Mouse (Mus musculus): ENCODE results near the gene Il17a.
"Not testable (repeated sequence)": the region's sequence is repeated elsewhere in the genome, so short reads cannot be mapped to it uniquely, and the experiment has no call there.

The Il17a gene

DNA sequence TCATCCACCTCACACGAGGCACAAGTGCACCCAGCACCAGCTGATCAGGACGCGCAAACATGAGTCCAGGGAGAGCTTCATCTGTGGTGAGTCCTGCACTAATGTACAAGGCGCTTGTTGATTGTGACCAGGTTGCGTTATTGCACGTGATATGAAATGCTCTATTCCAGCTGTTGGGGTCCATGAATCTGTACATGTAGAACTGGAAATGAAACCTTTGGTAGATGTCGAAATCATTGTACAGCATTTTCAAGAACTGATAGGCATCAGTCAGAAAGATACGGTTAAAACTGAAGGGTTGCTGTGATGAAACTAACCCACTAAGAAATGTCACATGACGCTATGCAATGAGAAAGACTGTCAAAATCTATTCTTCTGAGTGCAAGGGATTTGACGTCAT is at the start of gene Il17a:
Il17a (plus strand) TSS at position 3 of the 400 bp plus-strand sequence.
- no peak for DNase-seq (ENCODE audit: low spot score in 2 of 2)

DNA sequence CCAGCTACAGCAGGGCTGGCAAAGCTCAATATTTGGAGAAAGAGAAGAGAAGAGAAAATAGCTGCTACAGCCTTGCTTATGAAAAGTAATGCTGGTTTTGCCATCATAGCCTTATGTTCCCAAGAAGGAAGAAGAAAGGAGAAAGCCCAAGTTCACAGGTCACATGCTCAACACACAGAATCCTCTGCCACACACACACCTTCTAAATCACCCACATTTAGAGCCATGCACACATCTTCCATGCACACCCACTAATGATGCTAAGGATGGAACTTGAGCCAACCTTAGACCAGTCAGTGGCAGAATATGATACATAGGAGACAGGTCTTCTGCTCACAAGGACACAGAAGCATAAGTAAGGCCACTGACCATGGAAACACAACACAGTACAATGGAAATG is 47.9 kb upstream of the Il17a start:
- no peak for DNase-seq (ENCODE audit: low spot score in 2 of 2)

DNA sequence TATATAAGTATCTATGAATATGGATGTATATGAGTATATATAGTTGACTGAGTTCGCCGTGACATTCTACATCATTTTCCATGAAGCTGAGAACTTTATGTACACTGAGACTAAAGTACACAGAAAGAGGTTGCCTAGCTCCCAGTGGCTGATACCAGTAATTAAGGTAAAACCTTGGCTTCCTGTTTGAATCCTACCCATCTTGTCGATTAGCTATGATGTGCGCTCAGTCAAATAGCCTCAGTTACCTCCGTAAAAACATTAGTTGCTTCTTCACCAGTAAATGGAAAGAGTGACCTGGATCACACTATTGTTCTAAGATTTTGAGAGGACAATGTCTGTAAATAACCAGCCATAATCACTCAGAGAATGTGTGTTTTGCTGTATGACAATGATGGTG is 47.3 kb upstream of the Il17a start:
- DNase-seq (ENCODE audit: low spot score in 2 of 2): no peak

DNA sequence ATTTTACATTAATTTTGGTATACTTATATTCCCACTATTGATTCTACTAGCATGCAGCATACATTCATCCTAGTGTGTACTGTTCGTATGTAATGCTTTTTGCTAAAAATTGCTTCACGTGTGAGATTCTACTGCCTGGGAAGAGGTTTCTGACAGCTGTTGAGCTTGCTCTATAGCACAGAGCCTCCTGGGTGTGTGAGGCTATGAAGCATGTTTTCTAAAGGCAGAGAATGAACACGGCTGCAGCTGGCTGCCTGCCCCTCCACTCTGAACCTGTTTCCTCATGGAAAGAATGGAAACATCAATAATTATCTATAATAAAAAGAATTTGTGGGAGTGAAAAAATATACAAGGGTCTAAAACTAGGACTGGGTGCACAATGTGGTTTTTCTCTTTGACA is 46.9 kb upstream of the Il17a start:
- DNase-seq (ENCODE audit: low spot score in 2 of 2): no peak

- DNase-seq (ENCODE audit: low spot score in 2 of 2): no peak
These were observed 46.3 kb upstream of the Il17a start for GRCm38 (mm10) chr1:20684403-20684802.

- DNase-seq (ENCODE audit: low spot score in 2 of 2): no peak
These were observed 45.3 kb upstream of the Il17a start for GRCm38 (mm10) chr1:20685393-20685792.

- no peak for DNase-seq (ENCODE audit: low spot score in 2 of 2)
These were observed 44.8 kb upstream of the Il17a start for GRCm38 (mm10) chr1:20685907-20686306.

GRCm38 (mm10) chr1:20691336-20691735 is 39.4 kb upstream of the Il17a start:
- no peak for DNase-seq (ENCODE audit: low spot score in 2 of 2)

- DNase-seq (ENCODE audit: low spot score in 2 of 2): no peak
These were observed 36.9 kb upstream of the Il17a start for GRCm38 (mm10) chr1:20693634-20694313.

GRCm38 (mm10) chr1:20700011-20700410 is 30.7 kb upstream of the Il17a start:
- DNase-seq (ENCODE audit: low spot score in 2 of 2): no peak

GRCm38 (mm10) chr1:20736572-20736971 is 5.9 kb downstream of the Il17a start:
- no peak for DNase-seq (ENCODE audit: low spot score in 2 of 2)

GRCm38 (mm10) chr1:20738483-20738882 is 7.8 kb downstream of the Il17a start:
- no peak for DNase-seq (ENCODE audit: low spot score in 2 of 2)

DNA sequence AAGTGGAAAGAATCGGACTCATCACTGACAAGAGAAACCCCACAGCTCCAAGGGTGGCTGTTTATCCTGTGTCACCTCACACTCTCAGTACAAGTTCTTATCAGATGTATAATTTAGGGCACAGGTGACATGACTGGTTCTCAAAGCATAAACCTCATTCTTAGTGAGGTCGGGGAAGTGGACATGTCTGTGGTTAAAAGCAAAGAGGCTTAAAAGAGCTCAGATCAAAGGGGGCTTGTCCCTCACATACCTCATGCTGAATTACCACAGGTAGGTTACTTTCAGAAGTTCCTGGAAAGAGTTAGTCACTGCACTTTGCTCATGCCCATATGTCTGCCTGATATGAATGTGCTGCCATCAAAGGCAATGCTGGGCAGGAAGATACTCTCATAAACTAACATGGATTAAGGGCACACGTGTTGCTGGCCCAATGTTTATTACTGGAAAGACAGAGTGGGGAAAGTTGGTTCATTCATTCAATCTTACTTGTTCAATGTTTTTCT is 9.8 kb downstream of the Il17a start:
- no peak for DNase-seq (ENCODE audit: low spot score in 2 of 2)

- no peak for DNase-seq (ENCODE audit: low spot score in 2 of 2)
These were observed 23.7 kb downstream of the Il17a start for GRCm38 (mm10) chr1:20754439-20754838.

- DNase-seq (ENCODE audit: low spot score in 2 of 2): no peak
These were observed 26.9 kb downstream of the Il17a start for GRCm38 (mm10) chr1:20757586-20757985.

- no peak for DNase-seq (ENCODE audit: low spot score in 2 of 2)
These were observed 29.1 kb downstream of the Il17a start for GRCm38 (mm10) chr1:20759799-20760198.

- no peak for DNase-seq (ENCODE audit: low spot score in 2 of 2)
These were observed 29.6 kb downstream of the Il17a start for GRCm38 (mm10) chr1:20760331-20760730.

- no peak for DNase-seq (ENCODE audit: low spot score in 2 of 2)
These were observed 30.7 kb downstream of the Il17a start for GRCm38 (mm10) chr1:20761411-20761810.

DNA sequence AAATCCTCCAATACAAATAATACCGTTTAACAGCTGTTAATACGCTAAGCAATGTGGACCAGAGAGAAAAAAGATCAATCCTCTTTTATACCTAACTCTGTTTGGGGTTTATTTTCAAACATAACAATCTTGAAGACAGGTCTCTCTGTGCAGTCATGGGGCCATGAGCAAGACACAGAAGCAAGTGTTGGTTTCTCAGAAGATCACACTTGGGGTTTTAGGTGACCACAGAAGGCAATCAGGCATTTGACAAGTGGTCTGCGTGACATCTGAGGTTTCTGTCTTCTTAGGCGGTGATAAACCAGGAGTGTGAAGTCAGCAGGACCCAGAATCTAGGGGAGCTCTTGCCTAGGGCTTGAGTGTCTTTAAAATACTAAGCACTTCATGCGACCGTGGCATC is 35.8 kb downstream of the Il17a start:
- DNase-seq (ENCODE audit: low spot score in 2 of 2): no peak

- DNase-seq (ENCODE audit: low spot score in 2 of 2): not testable (repeated sequence)
These were observed 43.5 kb downstream of the Il17a start for GRCm38 (mm10) chr1:20774026-20774730.

- no peak for DNase-seq (ENCODE audit: low spot score in 2 of 2)
These were observed 47.7 kb downstream of the Il17a start for GRCm38 (mm10) chr1:20778366-20778765.
